Mouse (Mus musculus) bone marrow macrophage, adult 2 months (primary cell): ENCODE measurements around the gene Tmem8b.

Experiments
- CTCF ChIP-seq: IDR thresholded peaks from 2 replicates; pipeline ENCODE4 v1.5.1; 2012; ENCODE audit warnings: low read depth, mild to moderate bottlenecking, low read length, moderate library complexity
- POLR2A ChIP-seq: IDR thresholded peaks from 2 replicates; pipeline ENCODE4 v1.6.1; 2012; ENCODE audit warnings: mild to moderate bottlenecking, low read depth, low read length, borderline replicate concordance

DNA sequence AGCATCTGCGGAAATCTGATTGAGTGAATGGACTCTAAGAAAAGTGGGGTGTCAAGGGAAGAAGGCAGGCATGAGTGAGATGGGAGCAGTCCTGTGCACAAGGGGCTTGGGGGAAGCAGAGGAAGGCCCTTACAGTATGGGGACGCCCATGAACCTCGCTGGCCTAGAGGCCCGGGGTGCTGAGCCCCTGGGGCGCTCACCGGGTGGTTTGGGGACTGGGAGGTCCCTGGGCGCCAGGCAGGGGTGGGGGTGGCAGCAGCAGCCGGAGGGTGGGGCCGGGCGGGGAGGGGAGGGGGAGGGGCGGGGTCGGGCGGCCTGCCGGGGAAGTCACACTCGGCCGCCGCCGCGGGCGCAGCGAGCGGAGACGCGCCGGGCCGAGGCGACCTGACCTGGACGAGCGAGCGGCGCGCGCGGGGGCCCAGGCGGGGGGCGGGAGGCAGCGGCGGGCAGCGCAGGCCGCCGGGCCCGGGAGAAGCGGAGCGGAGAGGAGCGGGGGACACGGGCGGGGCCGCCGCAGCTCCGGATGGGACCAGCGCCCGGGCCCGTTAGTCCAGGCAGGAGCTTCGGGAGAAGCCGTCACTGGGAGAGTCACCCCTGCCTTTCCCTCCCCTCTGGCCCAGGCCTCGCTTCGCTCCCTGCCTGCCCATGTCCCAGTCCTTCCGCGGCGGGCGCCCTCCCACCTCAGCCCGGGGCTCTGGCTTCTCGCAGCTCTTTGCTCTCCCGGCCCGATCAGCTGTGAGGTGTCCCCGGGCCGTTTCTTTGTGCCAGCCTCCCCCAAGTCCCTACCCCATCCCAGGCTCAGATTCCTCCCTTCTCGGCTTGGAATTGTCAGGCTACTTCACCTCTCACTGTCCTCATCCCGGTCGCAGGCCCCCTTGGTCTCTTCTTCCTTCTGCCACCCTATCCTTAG lies 37.5 kb upstream of the Tmem8b start, which contains the start of gene Npr2:
- TF ChIP-seq POLR2A: no peak
- TF ChIP-seq CTCF: no peak
